Mouse (Mus musculus) bone marrow, adult 2 months (tissue): ENCODE results near the gene Large1.

Experiments
- CTCF ChIP-seq: fragments of 200-500 bp; IDR thresholded peaks from 2 replicates; pipeline ENCODE4 v1.5.1; 2011; ENCODE audit warnings: low read length, control low read depth; ENCODE audit not compliant: control insufficient read depth, insufficient read depth
- POLR2A ChIP-seq: fragments of 200-500 bp; IDR thresholded peaks from 2 replicates; pipeline ENCODE4 v1.6.1; 2011; ENCODE audit warnings: low read depth, mild to moderate bottlenecking, control low read depth, low read length, borderline replicate concordance; ENCODE audit not compliant: control insufficient read depth

DNA sequence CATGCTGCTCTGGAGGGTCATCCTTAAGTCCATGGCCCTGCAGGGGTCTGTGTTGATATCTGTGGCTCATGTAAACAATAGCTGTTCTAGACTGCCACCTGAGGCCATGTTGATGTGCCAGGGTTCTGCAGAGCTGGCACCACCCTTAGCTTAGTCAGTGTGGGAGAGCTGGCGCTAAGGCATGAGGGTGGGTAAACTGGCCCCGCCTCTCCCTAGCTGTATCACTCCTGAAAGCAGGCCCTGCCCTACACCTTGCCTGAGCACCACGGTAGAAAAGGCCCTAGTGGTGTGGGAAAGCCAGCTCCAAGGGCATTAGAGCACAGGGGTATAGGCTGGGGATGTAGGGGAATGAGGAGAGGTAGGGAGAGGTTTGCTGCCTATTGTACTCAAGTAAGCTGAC is 191.3 kb downstream of the Large1 start:
- TF ChIP-seq POLR2A (no peak), CTCF (no peak)
